Mouse (Mus musculus) left cerebral cortex, adult 2 months (tissue): ENCODE results near the gene Ctsll3. TPM values are rescaled to one million over a fixed set of nuclear protein-coding genes. Genes with fewer than 3 reads are reported as not detected.

Experiments used
- DNase-seq, 2 experiments: peaks; one replicate each; pipeline ENCODE4 v3.0.0; 2021 to 2022; ENCODE audit warnings: low spot score in 2 of 2, mixed read lengths in 1 of 2; ENCODE audit errors: extremely low spot score in 1 of 2
- H3K27ac ChIP-seq: fragments of 200-600 bp; 2 replicates; pipeline ENCODE4 v1.8.1; 2022
- H3K4me3 ChIP-seq: fragments of 200-600 bp; 2 replicates; pipeline ENCODE4 v1.8.1; 2022
- CTCF ChIP-seq: fragments of 200-600 bp; IDR thresholded peaks from 2 replicates; pipeline ENCODE4 v1.8.1; 2022; ENCODE audit warnings: antibody characterized with exemption, mild to moderate bottlenecking, moderate library complexity
- intact Hi-C: fragments of 180-260 bp; cut with DNase I; formaldehyde crosslinking; loops from one replicate; pipeline ENCODE4 v1.15.1; 2025
- total RNA-seq, 2 experiments: library from RNA; stranded (reverse); gene quantifications; 2 replicates each; pipeline ENCODE4 v1.2.3; 2021

The Ctsll3 gene
- total RNA-seq, 2 experiments from 2014 or later = not detected

- TF ChIP-seq CTCF = no peak
- no peak for DNase-seq
- no peak within 1 kb of the TSS for H3K4me3 ChIP-seq
- intact Hi-C loops = no loop called here
- no peak within 1 kb of the TSS for H3K27ac ChIP-seq
Observed at GRCm38 (mm10) chr13:60786264-60786663, 16.4 kb downstream of the Ctsll3 start, which contains the start of gene BC051665. Gene BC051665, minus strand, starts transcription at chr13:60786364.

- H3K27ac ChIP-seq = no peak overlapping the region
- intact Hi-C loops = no loop called here
- no peak for DNase-seq
- no peak overlapping the region for H3K4me3 ChIP-seq
- TF ChIP-seq CTCF = no peak
Observed at GRCm38 (mm10) chr13:60783301-60783700, 19.3 kb downstream of the Ctsll3 start.

DNA sequence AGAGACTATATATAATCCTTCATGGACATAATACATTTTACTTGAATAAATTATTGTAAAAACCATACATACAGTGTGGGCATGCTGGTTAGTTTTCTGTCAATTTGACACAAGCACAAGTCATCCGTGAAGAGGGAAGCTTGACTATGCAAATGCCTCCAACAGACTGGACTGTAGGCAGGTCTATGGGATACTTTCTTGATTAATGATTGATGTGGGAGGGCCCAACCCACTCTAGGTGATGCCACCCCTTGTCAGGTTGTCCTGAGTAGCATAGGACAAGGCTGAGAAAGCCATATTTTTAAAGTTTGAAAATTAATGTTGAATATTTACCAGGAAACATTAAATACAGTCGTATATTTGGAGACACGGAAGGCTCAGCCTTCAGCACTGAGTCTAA, 22.1 kb downstream of the Ctsll3 start:
- intact Hi-C loops = no loop called here
- H3K4me3 ChIP-seq = no peak overlapping the region
- no peak for TF ChIP-seq CTCF
- no peak overlapping the region for H3K27ac ChIP-seq
- no peak for DNase-seq

DNA sequence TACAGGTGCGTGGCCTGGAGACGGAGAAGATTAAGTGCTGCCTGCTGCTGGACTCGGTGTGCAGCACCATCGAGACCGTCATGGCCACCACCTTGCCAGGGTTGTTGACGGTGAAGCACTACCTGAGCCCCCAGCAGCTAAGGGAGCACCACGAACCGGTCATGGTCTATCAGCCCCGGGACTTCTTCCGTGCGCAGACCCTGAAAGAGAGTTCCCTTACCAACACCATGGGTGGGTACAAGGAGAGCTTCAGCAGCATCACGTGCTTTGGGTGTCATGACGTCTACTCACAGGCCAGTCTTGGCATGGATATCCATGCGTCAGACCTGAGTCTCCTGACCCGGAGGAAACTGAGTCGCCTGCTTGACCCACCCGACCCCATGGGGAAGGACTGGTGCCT, 41.5 kb downstream of the Ctsll3 start:
- TF ChIP-seq CTCF = no peak
- H3K27ac ChIP-seq = no peak overlapping the region
- intact Hi-C loops = no loop called here
- no peak for DNase-seq
- no peak overlapping the region for H3K4me3 ChIP-seq

- Histone ChIP-seq H3K4me3 (no peak overlapping the region), H3K27ac (no peak overlapping the region)
- DNase-seq = no peak
- no peak for TF ChIP-seq CTCF
- intact Hi-C loops = no loop called here
Observed at GRCm38 (mm10) chr13:60760392-60760791, 42.3 kb downstream of the Ctsll3 start.

- TF ChIP-seq CTCF = peak; percentile 96
- DNase-seq = peak in 1 of 2 experiments; percentile 69
- H3K4me3 ChIP-seq = no peak overlapping the region
- no peak overlapping the region for H3K27ac ChIP-seq
- intact Hi-C loops = loop anchor here (1.0 to 5.0 kb wide), 2 partner anchors 60 to 483 kb away; no protein-coding TSS in a partner anchor
Observed at GRCm38 (mm10) chr13:60759136-60759535, 43.5 kb downstream of the Ctsll3 start.

GRCm38 (mm10) chr13:60757292-60757691, 45.4 kb downstream of the Ctsll3 start:
- intact Hi-C loops = loop anchor here (5.0 kb wide), 1 partner anchor 485 kb away; no protein-coding TSS in a partner anchor
- H3K4me3 ChIP-seq = no peak overlapping the region
- peak in 1 of 2 experiments; percentile 10 for DNase-seq
- no peak for TF ChIP-seq CTCF
- no peak overlapping the region for H3K27ac ChIP-seq

DNA sequence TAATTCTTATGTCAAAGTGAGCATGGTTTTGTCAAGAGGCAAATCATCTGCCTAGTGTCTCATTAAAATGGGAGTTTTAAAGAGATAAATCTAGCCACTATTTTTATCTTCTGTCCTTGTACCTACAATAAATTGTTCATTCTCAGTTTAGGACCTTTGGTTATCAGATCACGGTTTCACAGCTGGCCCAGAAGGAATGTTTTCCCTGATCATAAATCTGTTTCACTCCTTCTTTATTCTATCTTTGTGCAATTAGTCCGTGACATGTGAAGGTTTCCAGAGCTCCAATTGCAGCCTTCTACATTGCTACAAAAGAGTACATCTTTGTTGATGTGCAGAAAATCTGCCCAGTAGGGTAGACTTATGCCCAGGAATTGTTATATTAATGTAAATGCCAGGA, 47.4 kb downstream of the Ctsll3 start:
- Histone ChIP-seq H3K4me3 (no peak overlapping the region), H3K27ac (no peak overlapping the region)
- intact Hi-C loops = loop anchor here (5.0 kb wide), 1 partner anchor 487 kb away; no protein-coding TSS in a partner anchor
- no peak for DNase-seq
- no peak for TF ChIP-seq CTCF

DNA sequence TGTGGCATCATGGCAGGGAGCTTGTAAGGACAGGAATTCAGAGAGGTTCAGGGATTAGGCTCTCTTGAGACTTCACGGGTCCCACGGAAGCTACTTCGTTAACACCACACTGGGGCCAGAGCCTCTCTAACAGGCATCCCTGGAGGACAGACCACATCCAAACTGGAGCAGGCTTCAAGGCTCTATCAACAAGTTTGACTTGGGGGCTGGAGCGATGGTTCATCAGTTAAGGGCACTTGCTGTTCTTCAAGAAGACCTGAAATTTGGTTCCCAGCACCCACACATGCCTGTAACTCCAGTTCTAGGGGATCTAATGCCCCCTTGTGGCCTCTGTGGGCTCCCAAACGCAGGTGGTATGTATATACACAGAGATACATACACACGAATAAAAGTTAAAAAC, 49.4 kb downstream of the Ctsll3 start:
- no peak for DNase-seq
- TF ChIP-seq CTCF = no peak
- intact Hi-C loops = no loop called here
- Histone ChIP-seq H3K27ac (no peak overlapping the region), H3K4me3 (no peak overlapping the region)

- intact Hi-C loops = no loop called here
- no peak overlapping the region for H3K27ac ChIP-seq
- TF ChIP-seq CTCF = no peak
- no peak for DNase-seq
- H3K4me3 ChIP-seq = no peak overlapping the region
Observed at GRCm38 (mm10) chr13:60750930-60751329, 51.7 kb downstream of the Ctsll3 start.

DNA sequence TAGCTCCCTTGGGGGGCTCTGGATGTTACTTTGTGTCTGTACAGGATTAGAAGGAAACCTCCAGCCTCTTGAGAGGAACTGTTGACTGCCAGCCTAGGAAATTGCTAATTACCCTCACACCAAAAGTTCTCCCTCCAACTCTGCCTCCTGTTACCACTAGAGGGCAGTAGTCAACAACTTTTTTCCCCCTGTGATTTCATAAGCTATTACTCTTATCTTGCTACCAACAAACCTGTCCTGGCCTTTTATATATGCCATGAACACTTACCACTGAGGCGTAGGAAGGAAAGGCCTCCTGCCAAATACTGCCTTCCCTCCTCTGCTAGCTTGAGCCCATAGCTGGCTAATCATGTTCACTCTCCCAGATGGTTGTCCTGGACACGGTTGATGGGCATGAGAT, 54.1 kb downstream of the Ctsll3 start:
- intact Hi-C loops = loop anchor here (10.0 kb wide), 1 partner anchor 904 kb away; no protein-coding TSS in a partner anchor
- H3K4me3 ChIP-seq = no peak overlapping the region
- TF ChIP-seq CTCF = peak; percentile 68
- no peak overlapping the region for H3K27ac ChIP-seq
- DNase-seq = no peak

Other genes with a start within 250 kb of the Ctsll3 start
- 100 to 1,000 TPM; 101 to 105 TPM for gene Dapk1, start 200.9 kb downstream of the Ctsll3 start, total RNA-seq
- not detected for gene BC051665, start 16.5 kb downstream of the Ctsll3 start, total RNA-seq
- under 1 TPM in 1 of 2 experiments, not detected in 1; 0.48 TPM for gene 4930486L24Rik, start 61.6 kb upstream of the Ctsll3 start, total RNA-seq
- gene Gm49392, start 94.0 kb upstream of the Ctsll3 start, total RNA-seq = under 1 TPM in 1 of 2 experiments, not detected in 1; 0.28 TPM
- gene Ctla2b, start 94.6 kb upstream of the Ctsll3 start, total RNA-seq = 1 to 10 TPM; 1.7 to 3.5 TPM
- gene Tpbpb, start 102.0 kb upstream of the Ctsll3 start, total RNA-seq = not detected
- not detected for gene Gm49393, start 132.7 kb upstream of the Ctsll3 start, total RNA-seq
- gene Gm49391, start 133.7 kb upstream of the Ctsll3 start, total RNA-seq = under 1 TPM in 1 of 2 experiments, not detected in 1; 0.86 TPM
- 10 to 100 TPM; 21.0 to 22.5 TPM for gene Ctla2a, start 133.8 kb upstream of the Ctsll3 start, total RNA-seq
- not detected for gene Tpbpa, start 139.1 kb upstream of the Ctsll3 start, total RNA-seq
- gene Ctsj, start 203.1 kb upstream of the Ctsll3 start, total RNA-seq = not detected
- not detected for gene Ctsq, start 237.8 kb upstream of the Ctsll3 start, total RNA-seq